11 mouse cellular contexts compared by ENCODE assay signal in genomic region chr8:45973988-45974505, GRCm38 (mm10). TPM values are rescaled to one million over a fixed set of nuclear protein-coding genes. Genes with fewer than 3 reads are reported as not detected.
DNase-seq lines count a peak whose midpoint lies in the region; ATAC-seq lines count a peak whose summit lies in the region.
"Had no signal": no experiment of that assay in that cellular context is flagged by ENCODE, and none has a peak within 500 bp of the region (broad histone marks: within the 10 kb centered on the region; RNA-seq: fewer than 3 reads in every experiment).

No protein-coding gene starts in this region.

- H3K4me2 ChIP-seq in heart, embryonic 11.5 days, result peak overlapping the region; percentile 84
- H3K4me2 ChIP-seq in midbrain, embryonic 11.5 days, result no peak overlapping the region
- peak overlapping the region; percentile 65; the same call in 1 of the 2 replicates for H3K4me2 ChIP-seq in intestine, embryonic 16.5 days (ENCODE audit: low read depth, low read length)
- H3K4me2 ChIP-seq in stomach, embryonic 14.5 days (replicated peaks; ENCODE audit: low read depth, low read length), result peak overlapping the region; percentile 74; the same call in 1 of the 2 replicates

- no peak for DNase-seq in heart, adult 8-10 months (ENCODE audit: low spot score)
- DNase-seq in midbrain, embryonic 10.5 days (ENCODE audit: low spot score), result no peak
- no peak for DNase-seq in midbrain, embryonic 11.5 days (ENCODE audit: low spot score, missing footprints)
- no peak for DNase-seq in frontal cortex, postnatal 14 days (ENCODE audit: low spot score in 2 of 2)
- DNase-seq in right cerebral cortex, postnatal 25 days, result no peak
- DNase-seq: B cell, adult 2 months had no signal

- WGBS in heart, embryonic 11.5 days (ENCODE audit: insufficient replicate concordance), result 69% methylated on average over 8 of the region's 8 CpGs
- 80% methylated on average over 8 of the region's 8 CpGs for WGBS in midbrain, embryonic 10.5 days
- WGBS in midbrain, embryonic 11.5 days, result 75% methylated on average over 8 of the region's 8 CpGs
- 68% methylated on average over 8 of the region's 8 CpGs for WGBS in intestine, embryonic 16.5 days
- WGBS in stomach, embryonic 14.5 days, result 71% methylated on average over 8 of the region's 8 CpGs

- H3K9ac ChIP-seq in heart, embryonic 11.5 days (ENCODE audit: low read depth, low read length), result peak overlapping the region; percentile 83; the same call in 1 of the 2 replicates
- no peak overlapping the region for H3K9ac ChIP-seq in midbrain, embryonic 11.5 days (ENCODE audit: low read length)
- H3K9ac ChIP-seq in intestine, embryonic 16.5 days (ENCODE audit: low read depth, low read length), result no peak overlapping the region
- H3K9ac ChIP-seq in stomach, embryonic 14.5 days (replicated peaks; ENCODE audit: low read depth, low read length), result no peak overlapping the region

- no peaks in the 10 kb centered on the region for H3K9me3 ChIP-seq in heart, embryonic 11.5 days (replicated peaks; ENCODE audit: control insufficient read depth, low read length)
- peaks cover 12% of the 10 kb centered on the region for H3K9me3 ChIP-seq in midbrain, embryonic 10.5 days (replicated peaks)
- no peaks in the 10 kb centered on the region for H3K9me3 ChIP-seq in midbrain, embryonic 11.5 days (ENCODE audit: control insufficient read depth, low read length)
- H3K9me3 ChIP-seq in intestine, embryonic 16.5 days (ENCODE audit: control insufficient read depth, low read length), result 0 out of 2 replicates have a peak, but pooled peaks cover 3% of the 10 kb centered on the region
- no peaks in the 10 kb centered on the region for H3K9me3 ChIP-seq in stomach, embryonic 14.5 days (ENCODE audit: control insufficient read depth, low read depth, low read length)

- ATAC-seq in heart, embryonic 11.5 days (replicated peaks; ENCODE audit: insufficient number of reproducible peaks, low FRiP score, low TSS enrichment), result no peak
- ATAC-seq in midbrain, embryonic 11.5 days (ENCODE audit: low FRiP score), result no peak
- no peak for ATAC-seq in intestine, embryonic 16.5 days
- no peak for ATAC-seq in stomach, embryonic 14.5 days (ENCODE audit: insufficient number of reproducible peaks, insufficient read depth, low FRiP score, low read depth)

- H3K36me3 ChIP-seq in heart, embryonic 11.5 days (ENCODE audit: control insufficient read depth, insufficient read depth, low read length), result peaks cover 2% of the 10 kb centered on the region; the same call in 1 of the 2 replicates
- H3K36me3 ChIP-seq in midbrain, embryonic 10.5 days, result peaks cover 22% of the 10 kb centered on the region
- H3K36me3 ChIP-seq in midbrain, embryonic 11.5 days (ENCODE audit: control insufficient read depth, insufficient read depth, low read length), result no peaks in the 10 kb centered on the region
- H3K36me3 ChIP-seq in intestine, embryonic 16.5 days (ENCODE audit: control insufficient read depth, insufficient read depth, low read length), result peaks cover 3% of the 10 kb centered on the region; the same call in 1 of the 2 replicates
- H3K36me3 ChIP-seq in stomach, embryonic 14.5 days (ENCODE audit: control insufficient read depth, insufficient read depth, low read length), result no peaks in the 10 kb centered on the region

- no peaks in the 10 kb centered on the region for H3K27me3 ChIP-seq in heart, embryonic 11.5 days (ENCODE audit: control insufficient read depth, insufficient read depth, low read length)
- no peaks in the 10 kb centered on the region for H3K27me3 ChIP-seq in midbrain, embryonic 10.5 days (ENCODE audit: low read depth, poor library complexity, severe bottlenecking)
- H3K27me3 ChIP-seq in midbrain, embryonic 11.5 days (ENCODE audit: control insufficient read depth, insufficient read depth, low read length), result no peaks in the 10 kb centered on the region
- H3K27me3 ChIP-seq in intestine, embryonic 16.5 days (replicated peaks; ENCODE audit: control insufficient read depth, insufficient read depth, low read length), result no peaks in the 10 kb centered on the region
- H3K27me3 ChIP-seq in stomach, embryonic 14.5 days (ENCODE audit: control insufficient read depth, insufficient read depth, low read length), result no peaks in the 10 kb centered on the region

- H3K4me1 ChIP-seq in heart, embryonic 11.5 days (ENCODE audit: control insufficient read depth, insufficient read depth, low read length), result peaks cover 5% of the 10 kb centered on the region
- H3K4me1 ChIP-seq in midbrain, embryonic 10.5 days, result peaks cover 20% of the 10 kb centered on the region
- H3K4me1 ChIP-seq in midbrain, embryonic 11.5 days (ENCODE audit: control insufficient read depth, insufficient read depth, low read length), result peaks cover 7% of the 10 kb centered on the region
- H3K4me1 ChIP-seq in intestine, embryonic 16.5 days (ENCODE audit: control insufficient read depth, insufficient read depth, low read length), result 0 out of 2 replicates have a peak, but pooled peaks cover 3% of the 10 kb centered on the region
- H3K4me1 ChIP-seq in stomach, embryonic 14.5 days (ENCODE audit: control insufficient read depth, insufficient read depth, low read length), result 0 out of 2 replicates have a peak, but pooled peaks cover 3% of the 10 kb centered on the region

- no peak overlapping the region for H3K4me3 ChIP-seq in heart, embryonic 11.5 days (ENCODE audit: low read depth, low read length)
- H3K4me3 ChIP-seq in midbrain, embryonic 10.5 days, result peak overlapping the region; percentile 73
- H3K4me3 ChIP-seq in midbrain, embryonic 11.5 days (ENCODE audit: low read depth, low read length), result no peak overlapping the region
- no peak overlapping the region for H3K4me3 ChIP-seq in intestine, embryonic 16.5 days (ENCODE audit: low read length)
- 0 out of 2 replicates have a peak overlapping the region, but pooled peaks have one; percentile 80 for H3K4me3 ChIP-seq in stomach, embryonic 14.5 days (ENCODE audit: low read depth, low read length)

- H3K27ac ChIP-seq in heart, embryonic 11.5 days (ENCODE audit: low read depth, low read length), result no peak overlapping the region
- peak overlapping the region; percentile 90; the same call in 1 of the 2 replicates for H3K27ac ChIP-seq in midbrain, embryonic 10.5 days (replicated peaks)
- no peak overlapping the region for H3K27ac ChIP-seq in midbrain, embryonic 11.5 days (ENCODE audit: low read depth, low read length)
- no peak overlapping the region for H3K27ac ChIP-seq in intestine, embryonic 16.5 days (ENCODE audit: low read length)
- H3K27ac ChIP-seq in stomach, embryonic 14.5 days (ENCODE audit: low read length), result no peak overlapping the region

RNA-seq across cellular contexts. Expression of gene 1700029J07Rik, which starts 1.0 kb away (rescaled TPM):
- polyA plus RNA-seq in heart, embryonic 11.5 days (2014; fragmentation: Nextera tagmentation; extraction: Ambion mirVana), result 2.1 and 2.4 TPM in 2 replicates
- total RNA-seq in heart, adult 8-10 months (2022), result 1 to 10 TPM in 1 of 4 experiments, under 1 TPM in 3; 0.35 to 1.1 (median 0.58) TPM
- polyA plus RNA-seq in midbrain, embryonic 10.5 days (2016; fragmentation: Nextera tagmentation; extraction: Ambion mirVana), result 3.2 and 3.3 TPM in 2 replicates
- 2.8 and 3.4 TPM in 2 replicates for polyA plus RNA-seq in midbrain, embryonic 11.5 days (2014; fragmentation: Nextera tagmentation; extraction: Ambion mirVana)
- polyA plus RNA-seq in intestine, embryonic 16.5 days (2015; fragmentation: Nextera tagmentation; extraction: Ambion mirVana), result 2.2 and 2.4 TPM in 2 replicates
- 4.6 and 5.7 TPM in 2 replicates for polyA plus RNA-seq in stomach, embryonic 14.5 days (2014; fragmentation: Nextera tagmentation; extraction: Ambion mirVana)

RNA-seq across cellular contexts. Expression of gene Ufsp2, which starts 1.3 kb away (rescaled TPM):
- 62.0 and 62.7 TPM in 2 replicates for polyA plus RNA-seq in heart, embryonic 11.5 days (2014; fragmentation: Nextera tagmentation; extraction: Ambion mirVana)
- 10 to 100 TPM; 26.5 to 32.9 (median 27.4) TPM for total RNA-seq in heart, adult 8-10 months (2022)
- polyA plus RNA-seq in midbrain, embryonic 10.5 days (2016; fragmentation: Nextera tagmentation; extraction: Ambion mirVana), result 60.7 and 62.2 TPM in 2 replicates
- 52.6 and 55.0 TPM in 2 replicates for polyA plus RNA-seq in midbrain, embryonic 11.5 days (2014; fragmentation: Nextera tagmentation; extraction: Ambion mirVana)
- polyA plus RNA-seq in intestine, embryonic 16.5 days (2015; fragmentation: Nextera tagmentation; extraction: Ambion mirVana), result 78.0 and 83.1 TPM in 2 replicates
- 85.6 and 87.2 TPM in 2 replicates for polyA plus RNA-seq in stomach, embryonic 14.5 days (2014; fragmentation: Nextera tagmentation; extraction: Ambion mirVana)

RNA-seq across cellular contexts. Expression of gene Lrp2bp, which starts 25.1 kb away (rescaled TPM):
- polyA plus RNA-seq in heart, embryonic 11.5 days (2014; fragmentation: Nextera tagmentation; extraction: Ambion mirVana), result 0.89 and 1.2 TPM in 2 replicates
- total RNA-seq in heart, adult 8-10 months (2022), result 1 to 10 TPM in 3 of 4 experiments, under 1 TPM in 1; 0.78 to 2.2 (median 1.0) TPM
- 0.10 and 0.40 TPM in 2 replicates for polyA plus RNA-seq in midbrain, embryonic 10.5 days (2016; fragmentation: Nextera tagmentation; extraction: Ambion mirVana)
- 0.11 and 0.44 TPM in 2 replicates for polyA plus RNA-seq in midbrain, embryonic 11.5 days (2014; fragmentation: Nextera tagmentation; extraction: Ambion mirVana)
- polyA plus RNA-seq in intestine, embryonic 16.5 days (2015; fragmentation: Nextera tagmentation; extraction: Ambion mirVana), result 0.38 and 1.0 TPM in 2 replicates
- 0.67 and 0.71 TPM in 2 replicates for polyA plus RNA-seq in stomach, embryonic 14.5 days (2014; fragmentation: Nextera tagmentation; extraction: Ambion mirVana)
- total RNA-seq: granulocyte monocyte progenitor cell, adult 5-6 weeks had no signal

RNA-seq across cellular contexts. Expression of gene Ankrd37, which starts 31.5 kb away (rescaled TPM):
- 11.0 and 13.9 TPM in 2 replicates for polyA plus RNA-seq in heart, embryonic 11.5 days (2014; fragmentation: Nextera tagmentation; extraction: Ambion mirVana)
- total RNA-seq in heart, adult 8-10 months (2022), result 10 to 100 TPM in 1 of 4 experiments, 1 to 10 TPM in 3; 4.0 to 10.6 (median 6.6) TPM
- polyA plus RNA-seq in midbrain, embryonic 10.5 days (2016; fragmentation: Nextera tagmentation; extraction: Ambion mirVana), result 21.1 and 23.2 TPM in 2 replicates
- 14.0 and 18.5 TPM in 2 replicates for polyA plus RNA-seq in midbrain, embryonic 11.5 days (2014; fragmentation: Nextera tagmentation; extraction: Ambion mirVana)
- polyA plus RNA-seq in intestine, embryonic 16.5 days (2015; fragmentation: Nextera tagmentation; extraction: Ambion mirVana), result 31.7 and 43.8 TPM in 2 replicates
- 24.2 and 26.2 TPM in 2 replicates for polyA plus RNA-seq in stomach, embryonic 14.5 days (2014; fragmentation: Nextera tagmentation; extraction: Ambion mirVana)
- total RNA-seq: granulocyte monocyte progenitor cell, adult 5-6 weeks had no signal

RNA-seq across cellular contexts. Expression of gene Ccdc110, which starts 39.6 kb away (rescaled TPM):
- 0.07 and 0.31 TPM in 2 replicates for polyA plus RNA-seq in heart, embryonic 11.5 days (2014; fragmentation: Nextera tagmentation; extraction: Ambion mirVana)
- not detected for total RNA-seq in heart, adult 8-10 months (2022)
- polyA plus RNA-seq in midbrain, embryonic 10.5 days (2016; fragmentation: Nextera tagmentation; extraction: Ambion mirVana), result 0.19 TPM in 1 of 2 replicates, not detected in the other
- 0.19 TPM in 1 of 2 replicates, not detected in the other for polyA plus RNA-seq in midbrain, embryonic 11.5 days (2014; fragmentation: Nextera tagmentation; extraction: Ambion mirVana)
- not detected in 2 replicates for polyA plus RNA-seq in intestine, embryonic 16.5 days (2015; fragmentation: Nextera tagmentation; extraction: Ambion mirVana)
- polyA plus RNA-seq in stomach, embryonic 14.5 days (2014; fragmentation: Nextera tagmentation; extraction: Ambion mirVana), result not detected in 2 replicates
- total RNA-seq: common myeloid progenitor, adult 5-6 weeks; granulocyte monocyte progenitor cell, adult 5-6 weeks had no signal

Comparison
In these comparisons a context has a peak if more than half of its experiments do, and no peak if none do; other contexts are left out.
1. H3K4me3 ChIP-seq: peak in midbrain, embryonic 10.5 days (single experiment) and stomach, embryonic 14.5 days (single experiment); none in heart, embryonic 11.5 days (single experiment), midbrain, embryonic 11.5 days (single experiment) and intestine, embryonic 16.5 days (single experiment).